Mouse (Mus musculus) brain, embryonic 14.5 days (tissue): ENCODE results near the gene Vegfc.

Experiments
- CTCF ChIP-seq: fragments of 200-500 bp; IDR thresholded peaks from 2 replicates; pipeline ENCODE4 v1.5.1; 2012; ENCODE audit warnings: inconsistent platforms, mild to moderate bottlenecking, moderate library complexity, borderline replicate concordance; ENCODE audit not compliant: insufficient read depth, insufficient read length; ENCODE audit errors: extremely low read depth
- POLR2A ChIP-seq: fragments of 200-500 bp; IDR thresholded peaks from 2 replicates; pipeline ENCODE4 v1.6.1; 2012; ENCODE audit warnings: mild to moderate bottlenecking, inconsistent platforms, borderline replicate concordance; ENCODE audit not compliant: poor library complexity, insufficient read depth, insufficient read length, severe bottlenecking; ENCODE audit errors: extremely low read depth

DNA sequence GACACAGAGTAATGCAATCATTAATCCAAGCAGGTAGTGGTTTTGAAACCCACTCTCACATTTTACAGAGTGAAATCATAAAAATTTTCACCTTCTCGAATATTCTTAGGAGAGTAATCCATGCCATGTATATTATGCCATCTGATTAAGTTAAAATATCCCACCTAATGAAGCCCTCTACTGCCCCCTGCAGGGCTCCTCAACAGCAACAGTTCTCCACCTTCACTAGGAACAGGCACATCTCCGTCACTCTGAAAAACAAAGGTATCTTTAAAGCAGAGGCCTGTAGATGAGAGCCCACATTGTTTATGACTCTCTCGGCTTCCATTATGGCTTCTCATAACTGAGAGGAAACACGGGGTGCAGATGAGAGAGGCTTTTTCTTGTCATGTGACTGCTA lies 75.8 kb downstream of the Vegfc start:
- TF ChIP-seq POLR2A, result no peak
- TF ChIP-seq CTCF, result peak; percentile 57; the same call in 1 of the 2 replicates
